In genomic region chr6:141301750-141302748, GRCm38 (mm10) we compare ENCODE assay signal across 16 mouse cellular contexts. TPM values are rescaled to one million over a fixed set of nuclear protein-coding genes. Genes with fewer than 3 reads are reported as not detected.
"Had no signal": no experiment of that assay in that cellular context is flagged by ENCODE, and none has a peak within 500 bp of the region (broad histone marks: within the 10 kb centered on the region; RNA-seq: fewer than 3 reads in every experiment).

No protein-coding gene starts in this region.

- H3K4me2 ChIP-seq: lung, embryonic 14.5 days; midbrain, embryonic 12.5 days; neural tube, embryonic 12.5 days had no signal

- H3K36me3 ChIP-seq: midbrain, embryonic 10.5 days; midbrain, embryonic 12.5 days; neural tube, embryonic 12.5 days had no signal

- H3K9me3 ChIP-seq: midbrain, embryonic 10.5 days; midbrain, embryonic 12.5 days; neural tube, embryonic 12.5 days had no signal

- DNase-seq: lung, adult 18-20 months; lung, embryonic 14.5 days; lung, postnatal 10 days; lung, postnatal 4 days; midbrain, embryonic 14.5 days; right cerebral cortex, postnatal 14 days; spleen, adult 18-20 months; thymus, adult 18-20 months; thymus, postnatal 14 days; thymus, postnatal 36 days had no signal

- H3K9ac ChIP-seq: lung, embryonic 14.5 days; midbrain, embryonic 12.5 days; neural tube, embryonic 12.5 days had no signal

- H3K4me3 ChIP-seq: midbrain, embryonic 10.5 days; midbrain, embryonic 12.5 days; neural tube, embryonic 12.5 days had no signal

- ATAC-seq: midbrain, embryonic 16.5 days had no signal

- H3K4me1 ChIP-seq: midbrain, embryonic 10.5 days; midbrain, embryonic 12.5 days; neural tube, embryonic 12.5 days had no signal

- H3K27ac ChIP-seq: midbrain, embryonic 10.5 days; midbrain, embryonic 12.5 days; neural tube, embryonic 12.5 days had no signal

- H3K27me3 ChIP-seq: midbrain, embryonic 12.5 days; neural tube, embryonic 12.5 days had no signal

RNA-seq across cellular contexts. Expression of gene Pde3a, which starts 53.0 kb away (rescaled TPM):
- total RNA-seq: megakaryocyte, adult 5-6 weeks; megakaryocyte-erythroid progenitor cell, adult 5-6 weeks had no signal
